Mouse (Mus musculus): ENCODE data around the gene Utf1. TPM values are rescaled to one million over a fixed set of nuclear protein-coding genes. Genes with fewer than 3 reads are reported as not detected.

Gene Utf1
- total RNA-seq (2021): not detected

- intact Hi-C loops (cut with DNase I): no loop called here
- DNase-seq (ENCODE audit: low spot score in 2 of 2): peak in 1 of 2 experiments; percentile 6
Observed at GRCm38 (mm10) chr7:139943674-139944281, at the start of gene Utf1. TSS of gene Utf1 (plus strand) at chr7:139943789.

- intact Hi-C loops (cut with DNase I): no loop called here
- DNase-seq (ENCODE audit: low spot score in 2 of 2): peak; percentile 76 to 77
Observed at GRCm38 (mm10) chr7:139894655-139895557, 48.7 kb upstream of the Utf1 start, which contains the start of gene Kndc1. TSS of gene Kndc1 (plus strand) at chr7:139894696.

GRCm38 (mm10) chr7:139896271-139896670 is 47.3 kb upstream of the Utf1 start:
- DNase-seq (ENCODE audit: low spot score in 2 of 2): no peak
- intact Hi-C loops (cut with DNase I): no loop called here

GRCm38 (mm10) chr7:139896796-139897195 is 46.8 kb upstream of the Utf1 start:
- no peak for DNase-seq (ENCODE audit: low spot score in 2 of 2)
- intact Hi-C loops (cut with DNase I): no loop called here

- intact Hi-C loops (cut with DNase I): no loop called here
Observed at GRCm38 (mm10) chr7:139898606-139899005, 45.0 kb upstream of the Utf1 start.

GRCm38 (mm10) chr7:139899505-139899904 is 44.1 kb upstream of the Utf1 start:
- peak in 1 of 2 experiments; percentile 76 for DNase-seq (ENCODE audit: low spot score in 2 of 2)
- intact Hi-C loops (cut with DNase I): no loop called here

More at GRCm38 (mm10) chr7:139898606-139899005, 45.0 kb upstream of the Utf1 start:
- DNase-seq (ENCODE audit: low spot score in 2 of 2): no peak

- intact Hi-C loops (cut with DNase I): no loop called here
- no peak for DNase-seq (ENCODE audit: low spot score in 2 of 2)
Observed at GRCm38 (mm10) chr7:139900456-139900855, 43.1 kb upstream of the Utf1 start.

GRCm38 (mm10) chr7:139900896-139901295 is 42.7 kb upstream of the Utf1 start:
- intact Hi-C loops (cut with DNase I): no loop called here
- no peak for DNase-seq (ENCODE audit: low spot score in 2 of 2)

GRCm38 (mm10) chr7:139901981-139902380 is 41.6 kb upstream of the Utf1 start:
- no peak for DNase-seq (ENCODE audit: low spot score in 2 of 2)
- intact Hi-C loops (cut with DNase I): no loop called here

GRCm38 (mm10) chr7:139905261-139905660 is 38.3 kb upstream of the Utf1 start:
- intact Hi-C loops (cut with DNase I): loop anchor here (2.0 kb wide), 1 partner anchor 90 kb away; no protein-coding TSS in a partner anchor
- no peak for DNase-seq (ENCODE audit: low spot score in 2 of 2)

GRCm38 (mm10) chr7:139905661-139906060 is 37.9 kb upstream of the Utf1 start:
- DNase-seq (ENCODE audit: low spot score in 2 of 2): no peak
- intact Hi-C loops (cut with DNase I): loop anchor here (2.0 kb wide), 1 partner anchor 89 kb away; no protein-coding TSS in a partner anchor

GRCm38 (mm10) chr7:139908176-139908575 is 35.4 kb upstream of the Utf1 start:
- DNase-seq (ENCODE audit: low spot score in 2 of 2): no peak
- intact Hi-C loops (cut with DNase I): no loop called here

GRCm38 (mm10) chr7:139909469-139909868 is 34.1 kb upstream of the Utf1 start:
- intact Hi-C loops (cut with DNase I): no loop called here
- DNase-seq (ENCODE audit: low spot score in 2 of 2): no peak

GRCm38 (mm10) chr7:139910204-139910835 is 33.3 kb upstream of the Utf1 start:
- no peak for DNase-seq (ENCODE audit: low spot score in 2 of 2)

GRCm38 (mm10) chr7:139914141-139915047 is 29.2 kb upstream of the Utf1 start:
- DNase-seq (ENCODE audit: low spot score in 2 of 2): no peak
- intact Hi-C loops (cut with DNase I): no loop called here

More at GRCm38 (mm10) chr7:139910204-139910835, 33.3 kb upstream of the Utf1 start:
- intact Hi-C loops (cut with DNase I): no loop called here

GRCm38 (mm10) chr7:139915646-139916257 is 27.8 kb upstream of the Utf1 start:
- intact Hi-C loops (cut with DNase I): no loop called here
- no peak for DNase-seq (ENCODE audit: low spot score in 2 of 2)

GRCm38 (mm10) chr7:139916345-139916744 is 27.2 kb upstream of the Utf1 start:
- intact Hi-C loops (cut with DNase I): no loop called here
- no peak for DNase-seq (ENCODE audit: low spot score in 2 of 2)

GRCm38 (mm10) chr7:139918262-139918661 is 25.3 kb upstream of the Utf1 start:
- intact Hi-C loops (cut with DNase I): no loop called here
- DNase-seq (ENCODE audit: low spot score in 2 of 2): no peak

- no peak for DNase-seq (ENCODE audit: low spot score in 2 of 2)
- intact Hi-C loops (cut with DNase I): no loop called here
Observed at GRCm38 (mm10) chr7:139930732-139931131, 12.9 kb upstream of the Utf1 start.
